Mouse (Mus musculus): ENCODE measurements around the gene Bptf. TPM values are rescaled to one million over a fixed set of nuclear protein-coding genes. Genes with fewer than 3 reads are reported as not detected.
"Not testable (repeated sequence)": the region's sequence is repeated elsewhere in the genome, so short reads cannot be mapped to it uniquely, and the experiment has no call there.

Gene Bptf
- total RNA-seq (2014; fragmentation: Nextera tagmentation), result 80.7 and 83.9 TPM in 2 replicates
- total RNA-seq (2017), result 46.5 and 49.6 TPM in 2 replicates

DNA sequence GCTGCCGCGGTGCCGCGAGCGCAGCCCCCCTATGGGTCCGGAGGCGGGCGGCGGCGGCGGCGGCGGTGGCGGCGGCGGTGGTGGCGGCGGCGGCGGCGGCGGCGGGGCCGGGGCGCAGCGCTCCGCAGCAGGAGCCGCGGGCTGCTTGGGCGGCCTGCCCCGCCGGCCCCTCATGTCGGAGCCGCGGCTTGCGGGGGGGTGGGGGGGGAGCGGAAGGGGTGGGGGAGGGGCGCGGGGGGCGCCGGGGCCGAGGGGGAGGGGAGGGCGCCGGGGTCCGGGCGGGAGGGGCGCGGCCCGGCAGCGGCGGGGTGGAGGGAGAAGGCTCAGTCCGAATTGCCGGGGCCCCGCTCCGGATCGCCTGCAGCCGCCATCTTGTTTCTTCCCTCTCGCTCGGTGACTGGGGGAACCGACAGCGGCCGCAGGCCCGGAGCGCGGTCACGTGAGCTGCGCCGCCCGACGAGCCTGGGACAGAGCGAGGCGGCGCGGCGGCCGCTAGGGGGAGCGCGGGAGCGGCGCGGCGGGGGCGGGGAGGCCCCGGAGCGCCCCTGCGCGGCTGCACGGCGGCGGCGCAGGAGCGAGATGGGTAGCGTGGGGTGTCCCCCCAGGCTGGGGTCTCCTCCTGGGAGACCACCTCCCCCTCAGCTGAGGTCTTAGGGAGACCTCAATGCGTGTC lies at the start of gene Bptf:
Bptf (minus strand) TSS at position 379 of the 673 bp plus-strand sequence.
- peak; percentile 81 for ATAC-seq (replicated peaks; ENCODE audit: low FRiP score, low TSS enrichment, poor library complexity, severe bottlenecking)

DNA sequence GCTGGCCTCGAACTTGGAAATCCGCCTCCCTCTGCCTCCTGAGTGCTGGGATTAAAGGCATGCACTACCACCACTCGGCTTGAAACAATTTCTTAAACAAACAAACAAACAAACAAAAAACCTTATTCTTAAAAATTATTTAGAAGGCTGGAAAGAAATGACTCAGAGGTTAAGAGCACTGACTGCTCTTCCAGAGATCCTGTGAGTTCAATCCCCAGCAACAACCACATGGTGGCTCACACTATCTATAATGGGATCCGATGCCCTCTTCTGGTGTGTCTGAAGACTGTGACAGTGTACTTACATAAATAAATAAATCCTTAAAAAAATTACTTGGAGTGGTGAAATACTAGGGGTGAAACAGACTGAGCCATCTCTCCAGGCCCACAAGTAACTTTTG lies 29.3 kb upstream of the Bptf start:
- no peak for ATAC-seq (replicated peaks; ENCODE audit: low FRiP score, low TSS enrichment, poor library complexity, severe bottlenecking)

DNA sequence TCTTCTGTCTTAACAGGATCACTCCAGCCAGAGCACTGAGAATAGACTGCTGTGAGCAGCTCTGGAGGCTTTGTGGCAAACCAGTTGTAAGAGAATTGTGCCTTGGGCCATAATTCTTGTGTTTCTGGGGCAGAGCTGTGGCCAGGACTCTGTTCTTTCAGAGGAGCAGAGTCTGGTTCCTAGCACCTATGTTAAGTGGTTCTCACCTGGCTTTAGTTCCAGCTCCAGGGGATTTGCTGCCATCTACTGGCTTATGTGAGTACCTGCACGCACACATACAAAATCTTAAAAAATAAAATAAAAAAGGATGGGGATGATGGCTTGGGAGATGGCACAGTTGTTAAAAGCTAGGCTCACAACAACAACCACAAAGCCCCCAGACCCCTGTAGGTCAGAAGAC lies 27.1 kb upstream of the Bptf start:
- ATAC-seq (replicated peaks; ENCODE audit: low FRiP score, low TSS enrichment, poor library complexity, severe bottlenecking), result peak; percentile 68

DNA sequence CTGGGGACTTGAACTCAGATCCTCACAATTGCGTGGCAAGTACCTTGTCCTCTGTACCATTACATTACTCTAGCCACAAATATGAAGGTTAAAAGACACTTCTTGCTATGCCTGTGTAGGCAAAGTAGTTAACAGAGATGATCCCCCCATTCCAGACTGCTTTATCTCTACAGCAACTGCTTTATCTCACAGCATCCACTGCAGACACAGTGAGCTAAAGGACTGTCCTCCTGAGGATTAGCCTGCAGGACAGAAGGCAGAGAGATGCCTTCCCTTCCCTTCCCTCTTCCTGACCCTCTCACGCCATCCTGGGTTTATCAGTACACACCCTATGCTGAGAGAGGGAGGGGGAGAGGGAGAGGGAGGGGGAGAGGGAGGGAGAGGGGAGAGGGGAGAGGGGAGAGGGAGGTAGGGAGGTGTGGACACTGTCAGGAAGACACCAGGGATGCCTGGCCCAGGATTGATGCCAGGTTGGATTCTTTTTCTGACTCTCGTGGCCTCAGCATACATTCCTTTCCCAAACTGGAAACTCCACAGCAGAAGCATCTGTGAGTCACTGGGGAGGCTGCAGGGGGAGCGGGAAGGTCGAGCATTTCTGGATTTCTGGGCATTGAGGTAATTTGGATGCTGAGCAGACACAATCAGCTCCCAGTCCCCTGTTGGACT lies 25.2 kb upstream of the Bptf start:
- 0 out of 2 replicates have a peak, but pooled peaks have one; percentile 18 for ATAC-seq (replicated peaks; ENCODE audit: low FRiP score, low TSS enrichment, poor library complexity, severe bottlenecking)

DNA sequence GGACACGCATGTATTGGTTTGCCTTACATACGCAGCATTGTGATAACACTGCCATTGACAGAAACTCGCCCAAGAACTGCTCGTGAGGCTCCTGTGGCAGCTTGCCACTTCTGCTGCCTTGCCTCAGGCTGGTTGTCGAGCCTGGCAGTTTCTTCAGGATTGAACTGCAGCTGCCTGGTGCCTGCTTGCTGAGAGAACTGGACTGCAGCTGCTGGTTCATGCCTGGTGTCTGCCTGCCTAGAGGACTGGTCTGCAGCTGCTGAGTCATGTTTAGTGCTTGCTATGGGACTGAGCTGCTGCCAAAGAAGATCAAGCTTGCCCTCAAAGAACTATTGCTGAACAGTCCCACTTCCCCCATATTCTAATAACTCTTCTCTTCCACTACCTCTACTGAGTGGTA lies 23.4 kb upstream of the Bptf start:
- ATAC-seq (replicated peaks; ENCODE audit: low FRiP score, low TSS enrichment, poor library complexity, severe bottlenecking), result no peak

DNA sequence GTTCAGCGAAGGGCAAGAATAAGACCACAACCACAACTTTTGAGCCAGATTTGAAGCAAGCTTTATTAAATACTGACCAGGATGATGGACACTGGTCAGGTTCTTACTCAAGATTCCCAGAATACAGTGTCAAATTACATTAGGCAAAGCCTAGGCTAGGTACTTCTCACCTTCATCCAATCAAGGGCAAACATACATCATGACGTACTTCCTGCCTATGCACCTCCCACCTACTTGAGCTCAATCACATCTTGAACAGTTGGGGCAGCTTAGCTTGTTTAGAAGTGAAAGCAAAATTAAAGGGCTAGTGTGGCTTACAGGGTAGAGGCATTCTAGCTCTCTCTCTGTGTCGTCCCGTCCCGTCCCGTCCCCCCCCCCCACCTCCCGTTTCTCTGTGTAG lies 22.5 kb upstream of the Bptf start:
- no peak for ATAC-seq (replicated peaks; ENCODE audit: low FRiP score, low TSS enrichment, poor library complexity, severe bottlenecking)

DNA sequence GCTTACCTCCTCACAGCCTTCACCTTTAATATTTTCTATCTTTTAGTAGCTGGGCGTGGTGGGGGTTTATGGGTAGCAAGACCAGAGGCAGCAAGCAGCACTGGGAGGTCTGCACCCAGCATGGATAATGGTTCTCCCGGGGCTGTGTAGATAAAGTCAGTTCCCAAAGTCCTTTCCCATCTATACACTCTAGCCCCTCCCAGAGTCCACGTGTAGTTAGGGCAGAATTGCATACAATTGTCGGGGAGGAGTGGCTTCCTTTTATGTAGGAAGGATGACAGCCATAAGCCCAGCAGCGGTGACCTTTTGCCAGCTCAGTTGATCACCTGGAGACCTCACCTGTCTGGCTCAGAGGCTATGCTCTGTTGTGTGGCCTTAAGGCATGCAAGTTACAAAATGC lies 21.7 kb upstream of the Bptf start:
- no peak for ATAC-seq (replicated peaks; ENCODE audit: low FRiP score, low TSS enrichment, poor library complexity, severe bottlenecking)

DNA sequence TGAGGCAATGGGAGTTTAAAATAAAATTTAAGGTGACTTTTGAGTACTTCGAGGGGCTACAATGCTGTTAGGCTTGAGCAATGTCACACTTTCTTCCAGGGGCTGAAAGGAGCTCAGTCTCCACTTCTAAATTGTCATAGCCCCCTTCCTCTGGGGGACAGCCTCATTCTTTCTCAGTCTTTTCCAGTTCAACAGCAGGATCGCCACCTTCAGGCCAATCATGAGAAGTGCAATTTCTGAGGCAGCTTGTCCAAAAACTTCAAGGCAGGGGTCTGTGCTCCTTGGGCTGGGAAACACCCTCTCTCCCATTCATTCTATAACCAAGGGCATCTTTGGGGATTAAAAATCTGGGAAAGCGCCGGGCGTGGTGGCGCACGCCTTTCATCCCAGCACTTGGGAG lies 19.9 kb upstream of the Bptf start:
- ATAC-seq (replicated peaks; ENCODE audit: low FRiP score, low TSS enrichment, poor library complexity, severe bottlenecking), result no peak

DNA sequence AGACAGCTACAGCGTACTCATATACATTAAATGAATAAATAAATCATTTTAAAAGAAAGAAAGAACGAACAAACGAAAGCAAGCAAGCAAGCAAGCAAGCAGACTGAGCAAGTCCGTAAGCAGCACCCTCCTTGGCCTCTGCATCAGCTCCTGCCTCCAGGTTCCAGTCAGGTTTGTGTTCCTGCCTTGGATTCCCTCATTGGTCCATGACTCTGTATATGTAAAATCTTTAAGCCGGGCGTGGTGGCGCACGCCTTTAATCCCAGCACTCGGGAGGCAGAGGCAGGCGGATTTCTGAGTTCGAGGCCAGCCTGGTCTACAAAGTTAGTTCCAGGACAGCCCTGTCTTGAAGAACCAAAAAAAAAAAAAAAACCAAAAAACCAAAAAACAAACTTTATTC lies 12.0 kb upstream of the Bptf start:
- not testable (repeated sequence) for ATAC-seq (replicated peaks; ENCODE audit: low FRiP score, low TSS enrichment, poor library complexity, severe bottlenecking)

- no peak for ATAC-seq (replicated peaks; ENCODE audit: low FRiP score, low TSS enrichment, poor library complexity, severe bottlenecking)
Observed at GRCm38 (mm10) chr11:107142382-107142781, 10.5 kb upstream of the Bptf start.

DNA sequence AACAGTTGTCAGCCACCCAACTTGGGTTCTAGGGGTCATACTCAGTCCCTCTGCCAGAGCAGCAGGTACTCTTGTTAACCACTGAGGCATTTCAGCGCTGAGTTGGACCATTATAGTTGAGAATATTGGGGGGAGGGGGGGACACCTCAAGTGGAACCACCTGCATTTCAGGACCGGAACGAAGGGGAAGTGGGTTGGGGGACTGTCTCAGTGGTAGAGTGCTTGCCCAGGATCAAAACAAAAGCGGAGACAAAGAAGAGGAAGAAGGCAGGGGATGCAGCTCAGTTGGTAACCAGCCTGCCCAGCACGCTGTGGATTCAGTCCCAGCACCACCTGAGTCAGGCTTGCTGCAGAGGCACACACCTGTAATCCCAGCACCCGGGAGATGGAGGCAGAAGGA lies 8.8 kb upstream of the Bptf start:
- ATAC-seq (replicated peaks; ENCODE audit: low FRiP score, low TSS enrichment, poor library complexity, severe bottlenecking), result 0 out of 2 replicates have a peak, but pooled peaks have one; percentile 14

GRCm38 (mm10) chr11:107138633-107139032 lies 6.7 kb upstream of the Bptf start:
- ATAC-seq (replicated peaks; ENCODE audit: low FRiP score, low TSS enrichment, poor library complexity, severe bottlenecking), result no peak

DNA sequence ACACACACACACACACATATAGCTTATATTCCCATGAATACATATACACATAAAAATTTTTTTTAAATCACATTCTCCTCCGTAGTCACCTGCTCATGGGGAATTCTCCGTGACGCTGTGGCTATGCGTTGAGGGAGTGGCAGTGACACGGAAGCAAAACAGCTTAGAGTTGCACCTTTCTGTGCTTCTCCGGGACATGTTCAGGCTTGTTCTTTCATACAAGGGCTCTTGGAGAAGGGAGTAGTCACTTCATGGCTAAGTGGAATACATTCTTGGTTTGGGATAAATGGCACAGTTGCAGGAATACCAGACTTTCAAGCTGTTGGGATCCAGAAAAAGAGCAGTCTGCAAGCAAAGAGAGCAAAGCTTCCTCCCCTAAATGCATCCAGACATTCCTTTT lies 5.7 kb upstream of the Bptf start:
- ATAC-seq (replicated peaks; ENCODE audit: low FRiP score, low TSS enrichment, poor library complexity, severe bottlenecking), result no peak

DNA sequence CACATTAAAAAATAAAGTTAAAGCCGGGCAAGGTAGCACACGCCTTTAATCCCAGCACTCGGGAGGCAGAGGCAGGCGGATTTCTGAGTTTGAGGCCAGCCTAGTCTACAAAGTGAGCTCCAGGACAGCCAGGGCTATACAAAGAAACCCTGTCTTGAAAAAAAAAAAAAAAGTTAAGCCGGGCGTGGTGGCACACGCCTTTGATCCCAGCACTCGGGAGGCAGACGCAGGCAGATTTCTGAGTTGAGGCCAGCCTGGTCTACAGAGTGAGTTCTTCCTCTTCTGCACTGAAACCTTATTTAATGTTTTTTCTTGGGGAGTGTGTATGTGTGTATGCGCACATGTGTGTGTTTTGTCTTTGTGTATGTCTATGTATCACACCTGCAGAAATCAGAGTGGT lies 4.5 kb upstream of the Bptf start:
- not testable (repeated sequence) for ATAC-seq (replicated peaks; ENCODE audit: low FRiP score, low TSS enrichment, poor library complexity, severe bottlenecking)

DNA sequence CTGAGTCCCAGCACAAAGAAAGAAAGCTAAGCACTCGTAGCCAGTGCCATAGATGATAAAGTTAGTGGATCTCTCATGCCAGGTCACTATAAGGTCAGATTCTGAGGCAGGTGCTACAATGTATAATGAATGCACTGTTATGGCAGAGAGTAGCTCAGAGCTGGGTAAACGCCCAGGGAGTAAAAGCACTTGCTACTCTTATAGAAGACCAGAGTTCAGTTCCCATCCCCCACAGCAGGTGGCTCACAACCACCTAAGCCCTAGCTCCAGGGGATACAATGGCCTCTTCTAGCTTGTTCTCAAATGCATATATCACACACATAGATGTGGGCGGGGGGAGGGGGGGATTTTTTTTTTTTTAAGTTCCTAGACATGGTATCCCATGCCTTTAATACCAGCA lies 3.8 kb upstream of the Bptf start:
- no peak for ATAC-seq (replicated peaks; ENCODE audit: low FRiP score, low TSS enrichment, poor library complexity, severe bottlenecking)

DNA sequence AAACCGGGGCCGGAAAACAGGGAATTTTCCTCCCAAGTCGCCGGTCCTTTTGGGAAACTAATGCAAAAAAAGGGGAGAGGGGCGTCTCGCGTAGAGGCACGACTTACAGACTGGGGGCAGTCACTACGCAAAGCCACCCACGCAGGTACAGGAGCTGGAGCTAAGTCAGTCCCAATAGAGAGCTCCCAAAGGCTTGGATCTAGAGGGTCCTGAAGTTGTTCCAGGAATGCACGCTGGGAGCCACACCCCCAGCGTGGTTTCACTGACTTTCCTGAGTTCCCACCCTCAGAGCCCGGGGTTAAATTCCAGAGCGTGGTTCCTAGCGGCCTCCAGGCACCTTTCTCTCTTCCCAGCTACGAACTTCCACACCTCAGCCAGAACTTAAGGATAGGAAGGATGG lies 499 bp upstream of the Bptf start:
- ATAC-seq (replicated peaks; ENCODE audit: low FRiP score, low TSS enrichment, poor library complexity, severe bottlenecking), result no peak

DNA sequence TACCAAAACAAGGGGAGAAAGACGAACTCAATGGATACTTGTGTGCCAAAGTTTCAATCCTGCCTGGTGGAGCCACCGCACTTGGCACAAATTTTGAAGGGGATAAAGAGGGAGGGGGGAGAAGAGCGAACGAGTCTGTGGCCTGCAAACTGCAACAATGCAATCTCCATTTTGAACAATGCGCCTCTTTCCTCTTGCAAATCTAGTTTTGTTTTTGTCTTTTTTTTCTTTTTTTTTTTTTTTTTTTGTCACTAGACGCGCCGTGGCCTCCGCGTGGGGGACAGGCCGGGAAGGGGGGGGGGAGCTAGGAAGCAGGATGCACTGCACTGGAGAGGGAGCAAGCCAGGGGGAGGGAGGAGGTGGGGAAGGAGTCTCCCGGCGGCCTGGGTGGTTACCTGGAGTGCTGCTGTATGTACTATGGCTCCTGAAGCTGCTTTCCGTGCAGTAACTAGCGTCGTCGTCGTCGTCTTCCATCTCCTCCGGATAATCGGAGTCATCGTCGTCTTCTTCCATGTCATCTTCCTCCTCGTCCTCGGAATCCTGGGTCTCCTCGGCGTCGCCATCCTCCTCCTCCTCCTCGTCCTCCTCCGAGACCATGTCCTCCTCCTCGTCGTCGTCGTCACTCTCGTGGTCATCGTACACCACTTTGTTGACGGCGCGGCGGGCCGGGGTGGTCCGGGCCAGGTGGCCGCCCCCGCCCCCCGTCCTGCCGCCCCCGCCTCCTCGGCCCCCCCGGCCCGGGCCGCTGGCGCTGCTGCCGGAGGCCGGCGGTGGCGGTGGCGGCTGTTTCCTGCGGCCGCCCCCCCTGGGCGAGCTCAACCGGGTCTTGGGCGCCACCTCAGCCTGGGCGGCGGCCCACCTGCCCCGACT lies 813 bp downstream of the Bptf start:
- peak; percentile 52 for ATAC-seq (replicated peaks; ENCODE audit: low FRiP score, low TSS enrichment, poor library complexity, severe bottlenecking)

- no peak for ATAC-seq (replicated peaks; ENCODE audit: low FRiP score, low TSS enrichment, poor library complexity, severe bottlenecking)
Observed at GRCm38 (mm10) chr11:107130221-107130788, 1.6 kb downstream of the Bptf start.

DNA sequence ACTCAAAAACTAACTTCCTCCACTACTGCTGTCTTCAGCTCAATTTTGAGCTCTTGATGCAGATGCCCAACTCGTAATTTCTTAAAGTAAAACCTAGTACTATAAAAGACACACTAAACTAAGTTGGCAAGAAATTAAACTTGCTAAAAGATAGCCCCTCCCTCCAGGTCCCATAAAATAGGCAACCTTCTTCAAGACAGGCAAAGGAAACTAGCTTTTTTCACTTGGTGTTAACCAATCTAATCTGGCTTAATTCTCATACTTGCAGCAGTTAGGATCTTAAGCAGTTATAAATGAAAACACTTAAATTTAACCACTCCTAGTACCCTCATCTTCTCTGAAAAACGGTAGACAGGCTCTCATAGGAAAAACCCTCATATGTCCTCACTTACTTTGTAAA lies 2.3 kb downstream of the Bptf start:
- ATAC-seq (replicated peaks; ENCODE audit: low FRiP score, low TSS enrichment, poor library complexity, severe bottlenecking), result no peak

DNA sequence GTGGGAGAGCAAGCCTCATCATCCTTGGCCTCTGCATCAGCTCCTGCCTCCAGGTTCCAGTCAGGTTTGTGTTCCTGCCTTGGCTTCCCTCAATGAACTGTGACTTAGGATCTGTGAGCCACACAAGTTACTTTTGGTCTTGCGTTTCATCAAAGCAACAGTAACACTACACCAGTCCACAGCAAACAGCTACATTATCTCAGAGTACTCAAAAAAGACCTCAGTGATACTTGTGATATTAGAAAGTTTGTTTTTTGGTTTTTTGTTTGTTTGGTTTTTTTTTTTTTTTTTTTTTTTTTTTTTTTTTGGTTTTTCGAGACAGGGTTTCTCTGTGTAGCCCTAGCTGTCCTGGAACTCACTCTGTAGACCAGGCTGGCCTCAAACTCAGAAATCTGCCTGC lies 5.2 kb downstream of the Bptf start:
- not testable (repeated sequence) for ATAC-seq (replicated peaks; ENCODE audit: low FRiP score, low TSS enrichment, poor library complexity, severe bottlenecking)
